Mouse (Mus musculus) gastrocnemius, postnatal 4 days (tissue): ENCODE results near the gene Grk3. TPM values are rescaled to one million over a fixed set of nuclear protein-coding genes. Genes with fewer than 3 reads are reported as not detected.

Experiments
- DNase-seq, 2 experiments: peaks; one replicate each; pipeline ENCODE4 v3.0.0; 2021 to 2022; ENCODE audit warnings: low spot score in 2 of 2, mixed read lengths in 2 of 2
- total RNA-seq, 2 experiments: library from RNA; stranded (reverse); gene quantifications; 2 replicates each; pipeline ENCODE4 v1.2.3; 2021

Grk3 gene
- total RNA-seq, 2 experiments from 2014 or later: 7.4 to 8.4 TPM

GRCm38 (mm10) chr5:113009183-113009820, 6.3 kb downstream of the Grk3 start:
- DNase-seq: no peak

GRCm38 (mm10) chr5:113008496-113008895, 7.1 kb downstream of the Grk3 start:
- no peak for DNase-seq

GRCm38 (mm10) chr5:113006997-113007396, 8.6 kb downstream of the Grk3 start:
- no peak for DNase-seq

GRCm38 (mm10) chr5:113005941-113006391, 9.6 kb downstream of the Grk3 start:
- no peak for DNase-seq

- DNase-seq: no peak
Observed at GRCm38 (mm10) chr5:113002821-113003380, 12.7 kb downstream of the Grk3 start.

DNA sequence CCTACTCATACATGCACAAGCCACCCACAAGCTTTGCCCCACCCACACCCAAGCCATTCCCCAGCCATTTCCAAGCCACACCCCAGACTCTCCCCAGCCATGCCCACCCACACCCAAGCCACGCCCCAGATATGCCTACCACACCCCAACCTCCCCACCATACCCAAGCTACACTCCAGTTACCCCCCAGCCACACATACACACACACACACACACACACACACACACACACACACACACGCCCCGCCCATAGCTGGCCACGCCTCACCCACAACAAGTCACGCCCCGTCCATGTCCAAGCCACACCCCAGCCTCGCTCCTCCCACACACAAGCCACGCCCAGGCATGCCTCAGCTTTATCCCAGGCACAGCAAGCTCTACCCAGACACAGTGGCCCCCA, 16.4 kb downstream of the Grk3 start:
- DNase-seq: no peak

DNA sequence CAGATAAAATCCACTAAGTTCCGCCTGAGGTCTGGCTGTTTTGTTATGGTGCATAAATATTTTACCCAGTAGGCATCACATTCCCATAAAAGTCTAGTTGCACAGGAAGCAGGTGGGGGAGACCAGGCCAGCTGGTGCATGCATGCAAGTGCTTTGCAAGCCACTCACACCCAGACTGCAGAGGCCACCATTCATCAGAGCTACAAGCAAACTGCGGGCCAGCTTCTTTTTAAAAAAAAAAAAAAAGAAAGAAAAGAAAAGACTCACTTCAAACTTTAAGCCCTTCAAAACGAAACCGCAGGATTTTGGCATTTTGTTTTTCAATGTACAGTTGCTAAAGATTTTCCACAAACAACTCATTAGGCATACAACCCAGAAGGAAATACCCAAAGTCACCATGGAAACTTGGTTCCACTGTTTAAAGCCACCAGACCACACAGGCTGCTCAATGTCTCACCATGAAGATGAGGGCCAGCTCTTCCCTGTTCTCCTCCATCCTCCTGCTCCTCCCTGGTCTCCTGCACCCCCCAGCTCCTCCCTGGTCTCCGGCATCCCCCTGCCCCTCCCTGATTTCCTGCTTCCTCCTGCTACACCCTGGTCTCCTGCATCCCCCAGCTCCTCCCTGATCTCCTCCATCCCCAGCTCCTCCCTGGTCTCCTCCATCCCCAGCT, 17.9 kb downstream of the Grk3 start:
- DNase-seq: no peak

GRCm38 (mm10) chr5:112991245-112991644, 24.3 kb downstream of the Grk3 start:
- no peak for DNase-seq

- DNase-seq: no peak
Observed at GRCm38 (mm10) chr5:112981931-112982330, 33.7 kb downstream of the Grk3 start.

DNA sequence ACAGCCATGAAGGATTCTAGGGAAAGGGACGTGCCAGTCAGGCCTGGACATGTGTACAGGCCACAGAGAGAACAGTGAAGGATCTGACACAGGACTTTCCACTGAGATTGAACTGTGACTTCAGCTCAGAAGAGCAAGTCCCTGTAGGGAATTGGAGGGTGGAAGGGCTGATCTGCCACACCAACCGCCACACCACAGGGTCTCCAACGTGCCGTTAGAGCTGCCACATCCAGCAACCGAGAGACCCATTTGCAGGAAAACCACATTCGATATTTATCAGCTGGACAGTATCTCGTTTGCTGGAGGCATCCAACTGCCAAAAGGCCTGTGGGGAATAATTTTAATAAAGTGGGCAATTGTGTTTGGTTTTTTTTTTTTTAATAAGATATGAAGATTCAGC, 35.9 kb downstream of the Grk3 start:
- no peak for DNase-seq

DNA sequence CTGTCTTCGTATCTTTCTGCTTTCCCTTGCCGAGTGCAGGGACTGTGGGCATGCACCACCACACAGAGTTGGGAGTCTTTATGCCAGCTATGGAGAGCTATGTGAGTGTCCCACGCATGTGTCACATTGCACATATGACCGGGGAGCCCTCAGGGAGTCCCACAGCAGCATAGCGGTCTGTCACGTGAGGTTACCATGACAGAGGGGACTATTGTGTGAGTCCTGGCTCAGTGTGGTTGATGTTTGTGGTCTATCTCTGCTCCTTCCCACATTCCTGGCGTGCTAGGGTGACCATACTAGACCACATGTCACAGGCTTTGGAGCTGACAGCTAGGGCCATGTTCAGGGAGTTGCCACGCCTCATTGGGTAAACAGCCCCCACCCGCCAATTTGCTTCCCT, 36.4 kb downstream of the Grk3 start:
- no peak for DNase-seq

DNA sequence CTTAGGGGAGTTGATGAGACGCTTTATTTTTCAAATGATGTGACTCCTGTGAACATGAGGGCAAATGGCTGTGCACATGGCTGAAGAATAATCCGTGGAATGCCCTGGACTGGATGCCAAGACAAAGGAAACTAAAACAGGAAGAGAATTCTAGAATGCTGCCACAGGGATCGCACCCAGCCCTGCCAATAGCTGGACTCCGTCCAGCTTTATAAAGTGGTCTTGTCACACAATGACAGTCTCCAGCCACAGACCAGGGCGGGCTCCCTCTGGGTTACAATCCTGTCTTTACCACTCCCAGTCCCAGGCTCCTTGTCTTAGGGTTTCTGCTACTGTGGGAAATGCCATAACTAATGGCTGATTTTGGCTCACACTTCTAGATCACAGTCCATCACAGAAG, 38.5 kb downstream of the Grk3 start:
- DNase-seq: no peak

GRCm38 (mm10) chr5:112973596-112973995, 42.0 kb downstream of the Grk3 start:
- no peak for DNase-seq

DNA sequence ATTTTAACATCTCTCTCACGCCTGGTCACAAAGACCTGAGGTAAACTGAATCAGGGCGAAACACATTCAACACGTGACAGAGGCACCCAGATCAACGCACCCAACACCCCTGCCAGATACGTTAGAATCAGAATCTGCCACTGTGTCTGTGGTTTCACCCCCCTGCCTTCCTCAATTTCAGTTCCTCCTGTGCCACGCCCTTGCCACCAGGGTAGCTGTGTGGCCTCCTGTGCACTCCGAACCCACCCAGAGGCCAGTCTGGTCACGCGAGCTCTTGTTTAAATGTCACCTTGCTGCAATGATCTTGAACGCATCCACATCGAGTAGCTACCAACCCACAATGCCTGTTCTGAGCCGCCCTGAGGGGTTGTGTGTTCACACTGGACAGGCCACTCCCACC, 43.3 kb downstream of the Grk3 start:
- no peak for DNase-seq

- no peak for DNase-seq
Observed at GRCm38 (mm10) chr5:112963495-112963894, 52.1 kb downstream of the Grk3 start.

GRCm38 (mm10) chr5:112962166-112962565, 53.4 kb downstream of the Grk3 start:
- no peak for DNase-seq

DNA sequence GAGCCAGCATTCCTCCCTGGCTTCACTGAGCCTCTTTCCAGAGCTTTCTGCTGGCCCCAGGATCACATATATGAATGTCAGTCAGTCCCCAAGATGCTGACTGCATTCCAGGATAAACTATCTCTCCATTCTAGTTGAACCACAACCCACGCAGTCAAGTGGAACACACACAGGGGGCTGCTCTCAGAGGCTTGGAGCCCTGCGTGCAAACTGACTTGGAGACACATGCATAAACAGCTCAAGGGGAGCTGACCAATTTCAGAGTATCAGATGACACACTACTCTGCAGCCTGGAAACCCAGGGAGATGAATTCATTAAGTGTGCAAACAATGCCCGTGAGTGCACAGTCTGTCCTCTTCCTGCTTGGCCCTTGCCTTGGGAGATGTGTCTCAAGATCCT, 54.7 kb downstream of the Grk3 start:
- peak in 1 of 2 experiments; percentile 33 for DNase-seq

GRCm38 (mm10) chr5:112958293-112958692, 57.3 kb downstream of the Grk3 start:
- no peak for DNase-seq

GRCm38 (mm10) chr5:112956841-112957240, 58.8 kb downstream of the Grk3 start:
- DNase-seq: no peak

DNA sequence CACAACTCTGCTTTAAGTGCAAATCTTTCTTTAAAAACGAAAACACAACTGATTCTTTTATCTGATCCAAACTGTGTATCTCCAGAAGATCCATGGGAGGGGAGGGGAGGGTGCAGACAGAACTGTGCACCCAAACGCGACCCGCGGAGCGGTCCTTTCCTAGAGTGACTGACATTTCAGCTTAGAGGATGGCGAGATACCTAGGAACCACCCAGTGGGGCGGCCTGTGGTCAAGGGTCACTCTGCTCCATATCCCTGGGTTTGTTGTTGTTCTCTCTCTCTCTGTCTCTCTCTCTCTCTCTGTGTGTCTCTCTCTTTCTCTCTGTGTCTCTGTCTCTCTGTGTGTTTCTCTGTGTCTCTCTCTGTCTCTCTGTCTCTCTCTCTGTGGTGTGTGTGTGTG, 59.2 kb downstream of the Grk3 start:
- DNase-seq: no peak

DNA sequence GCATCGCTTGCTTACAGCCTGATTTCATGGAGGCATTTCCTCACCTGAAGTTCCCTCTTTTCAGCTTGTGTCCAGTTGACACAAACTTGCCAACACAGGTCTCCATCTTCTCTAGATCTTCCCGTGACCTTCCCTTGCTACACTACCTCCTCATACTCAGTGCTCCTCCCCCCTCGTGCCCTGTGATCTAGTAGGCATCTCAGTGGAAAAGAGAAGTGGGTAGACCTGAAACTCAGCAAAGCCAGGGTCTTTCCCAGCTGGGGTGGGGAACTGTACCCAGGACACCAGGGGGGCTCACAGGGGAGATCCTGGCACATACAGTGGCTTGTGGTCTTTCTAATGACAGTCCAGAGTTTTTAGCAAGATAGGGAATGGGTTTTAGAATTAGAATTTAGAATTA, 64.7 kb downstream of the Grk3 start:
- no peak for DNase-seq

DNA sequence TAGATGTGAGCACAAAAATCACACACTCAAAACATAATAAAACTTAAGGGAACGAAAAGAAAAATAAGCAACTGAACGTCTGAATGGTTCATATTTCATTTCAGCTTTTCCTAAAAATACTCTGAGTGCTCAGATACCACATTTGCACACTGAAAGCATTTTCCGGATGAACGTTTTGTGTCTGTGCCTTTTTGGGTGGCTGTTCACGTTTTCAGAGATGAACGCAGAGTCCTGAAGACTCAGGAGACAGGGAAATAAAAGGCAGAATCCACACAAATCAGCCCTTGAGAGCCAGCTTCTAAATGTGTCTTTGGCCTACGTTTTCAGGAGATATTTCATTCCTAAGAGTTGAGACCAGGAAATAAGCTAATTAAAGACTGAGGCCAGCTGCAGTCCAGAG, 69.7 kb downstream of the Grk3 start:
- DNase-seq: no peak

GRCm38 (mm10) chr5:112942244-112942643, 73.3 kb downstream of the Grk3 start:
- DNase-seq: no peak
